Mouse (Mus musculus): ENCODE measurements at regions not wholly inside any gene's neighbourhood (a gene's known extent, or its start where the extent isn't known, plus 50 kb on each side); places are given as distances from the start of the nearest gene placed in this dataset.
A peak's percentile ranks its signal among the peaks of the same experiment; 100 is the strongest.

GRCm38 (mm10) chr4:25542136-25542535 is 257.9 kb downstream of the Fut9 start:
- DNase-seq (ENCODE audit: low spot score), result peak; percentile 38

All from testis, postnatal 10 days (tissue).